Mouse (Mus musculus) liver, postnatal 0 days (tissue): ENCODE data around the gene Epn2. TPM values are rescaled to one million over a fixed set of nuclear protein-coding genes. Genes with fewer than 3 reads are reported as not detected.

Source experiments
- ATAC-seq: fragments of 200-750 bp; cut with Nextera tagmentation; 2 replicates; pipeline ENCODE4 v1.8.0; 2017; ENCODE audit warnings: mild to moderate bottlenecking, moderate library complexity
- DNase-seq: peaks from one replicate; pipeline ENCODE4 v3.0.0-alpha.2; 2016
- H3K27ac ChIP-seq: fragments of 300-500 bp; sonication (generic); 2 replicates; pipeline ENCODE4 v1.5.1; 2014; ENCODE audit warnings: antibody characterized with exemption, moderate library complexity, mild to moderate bottlenecking, low read depth
- H3K27me3 ChIP-seq: fragments of 300-500 bp; sonication (generic); 2 replicates; pipeline ENCODE4 v1.6.1; 2014; ENCODE audit warnings: low read length, control low read depth, mixed read lengths; ENCODE audit not compliant: insufficient read depth
- H3K36me3 ChIP-seq: fragments of 300-500 bp; sonication (generic); replicated peaks from 2 replicates; pipeline ENCODE4 v1.6.1; 2014; ENCODE audit warnings: mild to moderate bottlenecking, control low read depth, low read length, moderate library complexity, mixed read lengths; ENCODE audit not compliant: insufficient read depth
- H3K4me1 ChIP-seq: fragments of 300-500 bp; sonication (generic); 2 replicates; pipeline ENCODE4 v1.6.1; 2014; ENCODE audit warnings: antibody characterized with exemption, mild to moderate bottlenecking, control low read depth; ENCODE audit not compliant: insufficient read depth
- H3K4me2 ChIP-seq: fragments of 300-500 bp; sonication (generic); 2 replicates; pipeline ENCODE4 v1.6.1; 2014; ENCODE audit warnings: low read depth, mild to moderate bottlenecking, low read length, moderate library complexity, mixed read lengths
- H3K4me3 ChIP-seq: fragments of 300-500 bp; sonication (generic); 2 replicates; pipeline ENCODE4 v1.5.1; 2014; ENCODE audit warnings: low read depth, low read length
- H3K9ac ChIP-seq: fragments of 300-500 bp; sonication (generic); replicated peaks from 2 replicates; pipeline ENCODE4 v1.6.1; 2014; ENCODE audit warnings: mild to moderate bottlenecking, moderate library complexity
- H3K9me3 ChIP-seq: fragments of 300-500 bp; sonication (generic); 2 replicates; pipeline ENCODE4 v1.6.1; 2016; ENCODE audit warnings: mild to moderate bottlenecking, control low read depth, low read length, mixed read lengths
- CTCF ChIP-seq: sonication (generic); IDR thresholded peaks from 2 replicates; pipeline ENCODE4 v1.5.1; 2016; ENCODE audit warnings: antibody characterized with exemption, low read depth
- EP300 ChIP-seq: IDR thresholded peaks from 2 replicates; pipeline ENCODE4 v1.6.1; 2016; ENCODE audit warnings: antibody characterized with exemption, low read depth, mild to moderate bottlenecking
- WGBS: fragments of 180-500 bp; shearing (Covaris S2); extraction: QIAGEN DNeasy Blood & Tissue Kit; methylation state at CpG from one replicate; pipeline ENCODE4 v1.1.7; 2014; ENCODE audit not compliant: insufficient replicate concordance; 5-methylcytosine and 5-hydroxymethylcytosine counted together
- polyA plus RNA-seq: library from polyadenylated mRNA; unstranded; fragments of >200 nt; fragmentation: Nextera tagmentation; extraction: Ambion mirVana; gene quantifications from 2 replicates; pipeline ENCODE4 v1.2.1, GENCODE M21; 2015

Epn2 gene
- polyA plus RNA-seq, 1 experiment from 2014 or later: 3.1 TPM

- no peak overlapping the region for H3K9ac ChIP-seq
- H3K4me3 ChIP-seq: no peak overlapping the region
- DNase-seq: peak; percentile 22
- peaks cover 6% of the 10 kb centered on the region; the same call in 1 of the 2 replicates for H3K4me1 ChIP-seq
- no peak overlapping the region for H3K27ac ChIP-seq
- TF ChIP-seq CTCF (no peak), EP300 (no peak)
- no peak overlapping the region for H3K4me2 ChIP-seq
- peaks cover 28% of the 10 kb centered on the region for H3K27me3 ChIP-seq
- 19% methylated on average over 19 of the region's 22 CpGs for WGBS
- ATAC-seq: no peak
- no peaks in the 10 kb centered on the region for H3K9me3 ChIP-seq
- no peaks in the 10 kb centered on the region for H3K36me3 ChIP-seq
Observed at GRCm38 (mm10) chr11:61615686-61616522, 36.4 kb upstream of the Epn2 start.

GRCm38 (mm10) chr11:61614401-61614800 is 34.9 kb upstream of the Epn2 start:
- no peak overlapping the region for H3K9ac ChIP-seq
- 42% methylated on average over 5 of the region's 5 CpGs for WGBS
- no peak overlapping the region for H3K4me2 ChIP-seq
- TF ChIP-seq CTCF (no peak), EP300 (no peak)
- no peak for ATAC-seq
- no peaks in the 10 kb centered on the region for H3K9me3 ChIP-seq
- H3K4me3 ChIP-seq: no peak overlapping the region
- H3K36me3 ChIP-seq: no peaks in the 10 kb centered on the region
- 0 out of 2 replicates have a peak, but pooled peaks cover 2% of the 10 kb centered on the region for H3K4me1 ChIP-seq
- peak overlapping the region; percentile 24; the same call in 1 of the 2 replicates for H3K27ac ChIP-seq
- peaks cover 22% of the 10 kb centered on the region for H3K27me3 ChIP-seq
- no peak for DNase-seq

GRCm38 (mm10) chr11:61612116-61612635 is 32.7 kb upstream of the Epn2 start:
- TF ChIP-seq CTCF: no peak
- no peak for TF ChIP-seq EP300
- H3K4me2 ChIP-seq: no peak overlapping the region
- no peak overlapping the region for H3K9ac ChIP-seq
- ATAC-seq (peak; percentile 68), DNase-seq (peak; percentile 28)
- H3K9me3 ChIP-seq: peaks cover 3% of the 10 kb centered on the region; the same call in 1 of the 2 replicates
- 0 out of 2 replicates have a peak, but pooled peaks cover 2% of the 10 kb centered on the region for H3K4me1 ChIP-seq
- no peaks in the 10 kb centered on the region for H3K36me3 ChIP-seq
- no peak overlapping the region for H3K27ac ChIP-seq
- H3K27me3 ChIP-seq: peaks cover 18% of the 10 kb centered on the region
- H3K4me3 ChIP-seq: no peak overlapping the region
- 58% methylated on average over 4 of the region's 4 CpGs for WGBS

GRCm38 (mm10) chr11:61611197-61611596 is 31.7 kb upstream of the Epn2 start:
- Histone ChIP-seq H3K27ac (no peak overlapping the region), H3K4me3 (no peak overlapping the region), H3K4me1 (0 out of 2 replicates have a peak, but pooled peaks cover 2% of the 10 kb centered on the region), H3K27me3 (peaks cover 11% of the 10 kb centered on the region; the same call in 1 of the 2 replicates), H3K9ac (no peak overlapping the region), H3K36me3 (no peaks in the 10 kb centered on the region), H3K9me3 (peaks cover 3% of the 10 kb centered on the region; the same call in 1 of the 2 replicates), H3K4me2 (no peak overlapping the region)
- ATAC-seq (no peak), DNase-seq (no peak)
- 71% methylated on average over 3 of the region's 3 CpGs for whole genome bisulfite sequencing
- TF ChIP-seq EP300 (no peak), CTCF (no peak)

- no peak overlapping the region for H3K4me2 ChIP-seq
- H3K27ac ChIP-seq: no peak overlapping the region
- ATAC-seq (no peak), DNase-seq (no peak)
- no peak overlapping the region for H3K9ac ChIP-seq
- H3K4me1 ChIP-seq: no peaks in the 10 kb centered on the region
- H3K36me3 ChIP-seq: no peaks in the 10 kb centered on the region
- no peaks in the 10 kb centered on the region for H3K27me3 ChIP-seq
- WGBS: 66% methylated on average over 4 of the region's 4 CpGs
- peaks cover 3% of the 10 kb centered on the region; the same call in 1 of the 2 replicates for H3K9me3 ChIP-seq
- H3K4me3 ChIP-seq: no peak overlapping the region
- TF ChIP-seq CTCF (no peak), EP300 (no peak)
Observed at GRCm38 (mm10) chr11:61608072-61608471, 28.6 kb upstream of the Epn2 start.

GRCm38 (mm10) chr11:61602705-61603104 is 23.2 kb upstream of the Epn2 start:
- Histone ChIP-seq H3K4me1 (no peaks in the 10 kb centered on the region), H3K4me2 (no peak overlapping the region), H3K27me3 (0 out of 2 replicates have a peak, but pooled peaks cover 2% of the 10 kb centered on the region), H3K9me3 (no peaks in the 10 kb centered on the region), H3K27ac (no peak overlapping the region), H3K4me3 (no peak overlapping the region), H3K9ac (no peak overlapping the region), H3K36me3 (no peaks in the 10 kb centered on the region)
- ATAC-seq: peak; percentile 21; the same call in 1 of the 2 replicates
- peak; percentile 46 for DNase-seq
- WGBS: 34% methylated on average over 7 of the region's 7 CpGs
- TF ChIP-seq CTCF (no peak), EP300 (no peak)
